Mouse (Mus musculus): ENCODE measurements around the gene Pdgfb. TPM values are rescaled to one million over a fixed set of nuclear protein-coding genes. Genes with fewer than 3 reads are reported as not detected.

The Pdgfb gene
- total and polyA plus RNA-seq, 2 experiments from 2014 or later = 9.2 to 24.4 TPM

GRCm38 (mm10) chr15:80059606-80060005 is 44.8 kb upstream of the Pdgfb start:
- no peak overlapping the region for H3K27ac ChIP-seq (ENCODE audit: low read depth, low read length)
- H3K4me3 ChIP-seq (ENCODE audit: low read depth, low read length) = no peak overlapping the region
- no peak overlapping the region for H3K4me2 ChIP-seq (ENCODE audit: low read depth, low read length, poor library complexity, severe bottlenecking)
- DNase-seq (ENCODE audit: low spot score) (no peak), ATAC-seq (ENCODE audit: low FRiP score) (no peak)
- H3K9me3 ChIP-seq (ENCODE audit: low read length) = no peaks in the 10 kb centered on the region
- no peaks in the 10 kb centered on the region for H3K4me1 ChIP-seq (ENCODE audit: insufficient read depth, low read length)
- H3K27me3 ChIP-seq (ENCODE audit: insufficient read depth, low read length) = no peaks in the 10 kb centered on the region
- H3K36me3 ChIP-seq (ENCODE audit: insufficient read depth, low read length) = no peaks in the 10 kb centered on the region
- H3K9ac ChIP-seq (replicated peaks; ENCODE audit: low read length, poor library complexity, severe bottlenecking) = no peak overlapping the region
- no peak for TF ChIP-seq CTCF (IDR thresholded peaks at IDR 0.05)
- WGBS = 84% methylated on average over 7 of the region's 7 CpGs

DNA sequence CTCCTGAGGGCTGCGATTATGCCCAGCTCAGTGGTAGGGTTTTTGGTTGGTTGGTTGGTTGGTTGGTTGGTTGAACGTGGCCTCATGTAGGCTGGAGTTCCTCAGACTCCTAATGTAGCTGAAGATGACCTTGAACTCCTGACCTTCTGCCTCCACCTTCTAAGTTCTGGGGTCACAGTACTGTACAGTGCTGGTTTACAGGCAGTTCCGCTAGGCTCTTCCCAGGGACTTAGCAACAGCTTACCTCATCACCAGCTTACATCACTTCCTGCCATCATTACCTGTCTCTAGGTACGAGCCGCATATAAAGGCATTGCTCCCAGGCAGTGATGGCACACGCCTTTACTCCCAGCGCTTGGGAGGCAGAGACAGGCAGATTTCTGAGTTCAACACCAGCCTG is 43.4 kb upstream of the Pdgfb start:
- Histone ChIP-seq H3K27me3 (ENCODE audit: insufficient read depth, low read length) (no peaks in the 10 kb centered on the region), H3K9me3 (ENCODE audit: low read length) (no peaks in the 10 kb centered on the region), H3K27ac (ENCODE audit: low read depth, low read length) (no peak overlapping the region), H3K4me3 (ENCODE audit: low read depth, low read length) (no peak overlapping the region), H3K4me1 (ENCODE audit: insufficient read depth, low read length) (no peaks in the 10 kb centered on the region), H3K4me2 (ENCODE audit: low read depth, low read length, poor library complexity, severe bottlenecking) (no peak overlapping the region), H3K9ac (replicated peaks; ENCODE audit: low read length, poor library complexity, severe bottlenecking) (no peak overlapping the region), H3K36me3 (ENCODE audit: insufficient read depth, low read length) (no peaks in the 10 kb centered on the region)
- ATAC-seq (ENCODE audit: low FRiP score) = no peak
- no peak for TF ChIP-seq CTCF (IDR thresholded peaks at IDR 0.05)
- WGBS = 92% methylated on average over 7 of the region's 7 CpGs
- DNase-seq (ENCODE audit: low spot score) = no peak

DNA sequence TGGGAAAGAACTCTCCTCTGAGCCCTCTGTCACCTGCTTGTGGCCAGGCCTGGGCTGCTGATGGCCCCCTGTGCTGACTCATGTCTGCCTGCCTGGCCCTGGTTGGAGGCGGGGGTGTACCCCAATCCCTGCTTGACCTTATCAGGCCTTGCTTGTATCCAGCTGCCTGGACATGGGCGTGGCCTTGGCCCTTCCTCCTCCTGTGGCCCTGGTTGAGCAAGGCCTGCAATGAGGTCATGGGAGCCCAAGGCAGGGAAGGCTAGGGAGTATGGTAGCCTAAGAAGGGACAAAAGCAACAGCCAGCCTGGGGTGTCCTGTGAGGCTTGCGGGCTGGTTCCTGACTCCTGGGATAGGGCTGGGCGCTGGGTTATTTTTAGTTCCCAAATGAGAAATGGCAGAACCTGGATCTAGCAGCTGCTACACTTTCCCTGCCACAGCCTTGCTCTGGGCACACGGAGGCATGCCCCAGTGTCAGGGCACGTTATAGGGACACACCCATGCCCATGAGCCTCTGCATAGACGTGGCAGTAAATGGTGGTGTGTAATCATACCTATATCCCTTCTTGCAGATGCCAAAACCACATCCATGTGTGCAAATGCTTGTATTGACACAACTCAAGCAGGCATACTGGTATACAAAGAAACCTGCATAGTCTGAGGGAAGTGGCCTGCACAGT is 39.4 kb upstream of the Pdgfb start:
- Histone ChIP-seq H3K9ac (replicated peaks; ENCODE audit: low read length, poor library complexity, severe bottlenecking) (no peak overlapping the region), H3K4me3 (ENCODE audit: low read depth, low read length) (no peak overlapping the region), H3K4me1 (ENCODE audit: insufficient read depth, low read length) (no peaks in the 10 kb centered on the region), H3K36me3 (ENCODE audit: insufficient read depth, low read length) (no peaks in the 10 kb centered on the region), H3K4me2 (ENCODE audit: low read depth, low read length, poor library complexity, severe bottlenecking) (no peak overlapping the region), H3K27me3 (ENCODE audit: insufficient read depth, low read length) (no peaks in the 10 kb centered on the region), H3K27ac (ENCODE audit: low read depth, low read length) (no peak overlapping the region), H3K9me3 (ENCODE audit: low read length) (no peaks in the 10 kb centered on the region)
- WGBS = 85% methylated on average over 7 of the region's 7 CpGs
- DNase-seq (ENCODE audit: low spot score) (no peak), ATAC-seq (ENCODE audit: low FRiP score) (no peak)
- no peak for TF ChIP-seq CTCF (IDR thresholded peaks at IDR 0.05)

DNA sequence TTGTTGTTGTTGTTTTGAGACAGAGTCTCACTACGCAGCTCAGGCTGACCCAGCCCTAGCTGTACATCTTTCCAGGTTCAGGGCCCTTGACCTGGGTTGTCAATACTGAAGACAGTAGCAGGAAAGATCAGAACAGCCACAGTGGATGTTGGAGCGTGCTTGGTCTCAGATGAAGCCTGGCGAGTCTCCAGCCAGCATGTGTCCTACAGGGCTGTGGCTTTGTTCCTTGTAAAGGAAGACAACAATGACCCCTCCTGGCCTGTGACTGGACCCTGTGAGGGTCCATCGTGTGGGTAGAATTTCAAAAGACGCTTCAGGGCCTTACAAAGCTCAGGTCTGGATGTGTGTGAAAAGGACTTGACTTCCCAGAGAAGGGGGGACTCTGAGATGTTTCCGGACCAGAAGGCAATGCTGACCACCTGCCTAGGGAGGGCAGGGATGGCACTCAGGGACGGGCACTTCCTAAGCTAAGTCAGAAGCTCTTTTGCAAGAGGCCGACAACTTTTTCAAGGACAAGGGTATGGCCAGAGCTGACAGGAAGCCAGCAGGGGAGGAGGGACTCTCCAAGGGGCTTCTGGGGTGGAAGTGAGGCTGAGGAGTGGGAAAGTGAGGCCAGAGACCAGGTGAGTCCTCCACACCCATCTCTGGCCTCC is 38.7 kb upstream of the Pdgfb start:
- no peak overlapping the region for H3K4me2 ChIP-seq (ENCODE audit: low read depth, low read length, poor library complexity, severe bottlenecking)
- no peak overlapping the region for H3K4me3 ChIP-seq (ENCODE audit: low read depth, low read length)
- no peak overlapping the region for H3K27ac ChIP-seq (ENCODE audit: low read depth, low read length)
- H3K9ac ChIP-seq (replicated peaks; ENCODE audit: low read length, poor library complexity, severe bottlenecking) = no peak overlapping the region
- no peak for TF ChIP-seq CTCF (IDR thresholded peaks at IDR 0.05)
- no peaks in the 10 kb centered on the region for H3K4me1 ChIP-seq (ENCODE audit: insufficient read depth, low read length)
- no peaks in the 10 kb centered on the region for H3K9me3 ChIP-seq (ENCODE audit: low read length)
- no peaks in the 10 kb centered on the region for H3K36me3 ChIP-seq (ENCODE audit: insufficient read depth, low read length)
- 57% methylated on average over 8 of the region's 8 CpGs for WGBS
- DNase-seq (ENCODE audit: low spot score) (no peak), ATAC-seq (ENCODE audit: low FRiP score) (no peak)
- H3K27me3 ChIP-seq (ENCODE audit: insufficient read depth, low read length) = no peaks in the 10 kb centered on the region

DNA sequence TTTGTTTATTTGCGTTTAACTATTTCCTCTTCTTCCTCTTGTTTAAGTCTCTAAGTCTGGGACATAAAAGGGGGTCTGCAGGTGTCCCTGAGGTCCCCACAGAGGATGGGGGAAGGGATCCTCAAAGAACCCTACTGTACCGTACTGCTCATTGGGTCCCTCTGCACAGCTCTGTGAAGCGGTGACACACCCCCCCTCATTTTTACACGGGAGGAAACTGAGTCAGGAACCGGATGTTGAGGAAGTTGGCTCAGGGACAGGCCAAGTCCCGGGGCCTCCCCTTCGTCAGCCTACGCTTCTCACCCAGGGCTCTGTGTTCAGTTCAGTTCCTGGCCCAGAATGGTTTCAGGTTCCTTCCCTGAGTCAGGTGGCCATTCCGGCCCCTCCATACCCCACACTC is 37.0 kb upstream of the Pdgfb start:
- no peaks in the 10 kb centered on the region for H3K4me1 ChIP-seq (ENCODE audit: insufficient read depth, low read length)
- no peak for ATAC-seq (ENCODE audit: low FRiP score)
- TF ChIP-seq CTCF (IDR thresholded peaks at IDR 0.05) = no peak

GRCm38 (mm10) chr15:80051092-80051761 is 36.5 kb upstream of the Pdgfb start:
- Histone ChIP-seq H3K27me3 (ENCODE audit: insufficient read depth, low read length) (no peaks in the 10 kb centered on the region), H3K4me2 (ENCODE audit: low read depth, low read length, poor library complexity, severe bottlenecking) (no peak overlapping the region), H3K9ac (replicated peaks; ENCODE audit: low read length, poor library complexity, severe bottlenecking) (no peak overlapping the region), H3K4me1 (ENCODE audit: insufficient read depth, low read length) (no peaks in the 10 kb centered on the region), H3K27ac (ENCODE audit: low read depth, low read length) (no peak overlapping the region), H3K36me3 (ENCODE audit: insufficient read depth, low read length) (no peaks in the 10 kb centered on the region), H3K4me3 (ENCODE audit: low read depth, low read length) (no peak overlapping the region), H3K9me3 (ENCODE audit: low read length) (no peaks in the 10 kb centered on the region)
- 80% methylated on average over 19 of the region's 19 CpGs for WGBS
- TF ChIP-seq CTCF (IDR thresholded peaks at IDR 0.05) = no peak
- DNase-seq (ENCODE audit: low spot score) (no peak), ATAC-seq (ENCODE audit: low FRiP score) (no peak)

More for the DNA sequence above, 37.0 kb upstream of the Pdgfb start:
- Histone ChIP-seq H3K27me3 (ENCODE audit: insufficient read depth, low read length) (no peaks in the 10 kb centered on the region), H3K36me3 (ENCODE audit: insufficient read depth, low read length) (no peaks in the 10 kb centered on the region), H3K9ac (replicated peaks; ENCODE audit: low read length, poor library complexity, severe bottlenecking) (no peak overlapping the region), H3K4me2 (ENCODE audit: low read depth, low read length, poor library complexity, severe bottlenecking) (no peak overlapping the region), H3K4me3 (ENCODE audit: low read depth, low read length) (no peak overlapping the region), H3K27ac (ENCODE audit: low read depth, low read length) (no peak overlapping the region), H3K9me3 (ENCODE audit: low read length) (no peaks in the 10 kb centered on the region)
- DNase-seq (ENCODE audit: low spot score) = no peak
- WGBS = 89% methylated on average over 9 of the region's 9 CpGs
